Mouse (Mus musculus): ENCODE results near the gene Ostf1. TPM values are rescaled to one million over a fixed set of nuclear protein-coding genes. Genes with fewer than 3 reads are reported as not detected.

Gene Ostf1
- polyA plus RNA-seq, 1 experiment from 2014 or later, result 85.8 TPM

- Histone ChIP-seq H3K4me1 (ENCODE audit: control insufficient read depth in 2 of 2, insufficient read depth in 2 of 2, low read length in 2 of 2) (peaks cover 3 to 13% of the 10 kb centered on the region in 2 experiments; a peak in 3 of 4 replicates), H3K9ac (ENCODE audit: low read length) (no peak overlapping the region), H3K27ac (replicated peaks in 1 of 2; ENCODE audit: control insufficient read depth in 1 of 2, insufficient read depth in 1 of 2, low read depth in 2 of 2, low read length in 2 of 2) (no peak overlapping the region), H3K9me3 (ENCODE audit: control insufficient read depth, low read length) (no peaks in the 10 kb centered on the region), H3K4me2 (ENCODE audit: low read length) (no peak overlapping the region), H3K36me3 (ENCODE audit: control insufficient read depth, insufficient read depth, low read length) (peaks cover 22% of the 10 kb centered on the region), H3K27me3 (ENCODE audit: control insufficient read depth, insufficient read depth, low read length) (no peaks in the 10 kb centered on the region), H3K4me3 (ENCODE audit: control insufficient read depth in 1 of 2, insufficient read depth in 1 of 2, low read depth in 1 of 2, low read length in 2 of 2) (no peak overlapping the region)
- WGBS, result 91% methylated on average over 9 of the region's 9 CpGs
- no peak for ATAC-seq (ENCODE audit: insufficient number of reproducible peaks, insufficient read depth, low FRiP score, low read depth)
Observed at GRCm38 (mm10) chr19:18582226-18582625, 49.4 kb downstream of the Ostf1 start.

DNA sequence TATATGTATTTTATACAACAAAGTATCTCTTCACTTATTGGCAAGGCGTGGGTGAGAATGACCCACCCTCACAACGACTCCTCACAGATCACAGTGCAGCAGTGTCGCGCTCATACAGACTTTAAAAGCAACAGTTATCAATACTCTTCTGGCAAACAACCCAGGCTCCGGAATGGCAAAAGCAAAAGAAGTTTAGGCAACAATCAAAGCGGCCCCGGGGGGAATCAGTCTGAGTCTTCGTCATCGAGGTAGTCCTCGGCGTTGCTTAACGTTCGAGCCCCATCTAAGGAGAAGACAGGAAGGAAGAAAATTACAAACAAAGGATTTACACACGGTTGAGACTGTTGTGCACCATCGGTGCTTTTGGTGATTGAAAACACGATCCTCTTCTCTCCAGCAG, 50.6 kb downstream of the Ostf1 start:
- Histone ChIP-seq H3K27ac (replicated peaks in 1 of 2; ENCODE audit: control insufficient read depth in 1 of 2, insufficient read depth in 1 of 2, low read depth in 2 of 2, low read length in 2 of 2) (no peak overlapping the region), H3K9ac (ENCODE audit: low read length) (no peak overlapping the region), H3K4me3 (ENCODE audit: control insufficient read depth in 1 of 2, insufficient read depth in 1 of 2, low read depth in 1 of 2, low read length in 2 of 2) (no peak overlapping the region), H3K9me3 (ENCODE audit: control insufficient read depth, low read length) (no peaks in the 10 kb centered on the region), H3K4me1 (ENCODE audit: control insufficient read depth in 2 of 2, insufficient read depth in 2 of 2, low read length in 2 of 2) (peaks cover 1 to 6% of the 10 kb centered on the region in 2 experiments; a peak in 1 of 4 replicates), H3K4me2 (ENCODE audit: low read length) (no peak overlapping the region), H3K27me3 (ENCODE audit: control insufficient read depth, insufficient read depth, low read length) (no peaks in the 10 kb centered on the region), H3K36me3 (ENCODE audit: control insufficient read depth, insufficient read depth, low read length) (peaks cover 22% of the 10 kb centered on the region)
- WGBS, result 91% methylated on average over 16 of the region's 16 CpGs
- no peak for ATAC-seq (ENCODE audit: insufficient number of reproducible peaks, insufficient read depth, low FRiP score, low read depth)

GRCm38 (mm10) chr19:18579012-18579358, 52.6 kb downstream of the Ostf1 start:
- no peaks in the 10 kb centered on the region for H3K4me1 ChIP-seq (ENCODE audit: control insufficient read depth in 2 of 2, insufficient read depth in 2 of 2, low read length in 2 of 2)
- H3K36me3 ChIP-seq (ENCODE audit: control insufficient read depth, insufficient read depth, low read length), result peaks cover 10% of the 10 kb centered on the region; the same call in 1 of the 2 replicates
- WGBS, result 92% methylated on average over 1 of the region's 1 CpGs
- H3K9me3 ChIP-seq (ENCODE audit: control insufficient read depth, low read length), result no peaks in the 10 kb centered on the region
- no peak overlapping the region for H3K9ac ChIP-seq (ENCODE audit: low read length)
- no peak overlapping the region for H3K4me3 ChIP-seq (ENCODE audit: control insufficient read depth in 1 of 2, insufficient read depth in 1 of 2, low read depth in 1 of 2, low read length in 2 of 2)
- no peak overlapping the region for H3K27ac ChIP-seq (replicated peaks in 1 of 2; ENCODE audit: control insufficient read depth in 1 of 2, insufficient read depth in 1 of 2, low read depth in 2 of 2, low read length in 2 of 2)
- H3K4me2 ChIP-seq (ENCODE audit: low read length), result no peak overlapping the region
- no peaks in the 10 kb centered on the region for H3K27me3 ChIP-seq (ENCODE audit: control insufficient read depth, insufficient read depth, low read length)
- ATAC-seq (ENCODE audit: insufficient number of reproducible peaks, insufficient read depth, low FRiP score, low read depth), result no peak

- H3K27ac ChIP-seq (replicated peaks in 1 of 2; ENCODE audit: control insufficient read depth in 1 of 2, insufficient read depth in 1 of 2, low read depth in 2 of 2, low read length in 2 of 2), result no peak overlapping the region
- H3K4me3 ChIP-seq (ENCODE audit: control insufficient read depth in 1 of 2, insufficient read depth in 1 of 2, low read depth in 1 of 2, low read length in 2 of 2), result no peak overlapping the region
- H3K4me1 ChIP-seq (ENCODE audit: control insufficient read depth in 2 of 2, insufficient read depth in 2 of 2, low read length in 2 of 2), result no peaks in the 10 kb centered on the region
- no peaks in the 10 kb centered on the region for H3K27me3 ChIP-seq (ENCODE audit: control insufficient read depth, insufficient read depth, low read length)
- 72% methylated on average over 17 of the region's 17 CpGs for WGBS
- no peak overlapping the region for H3K9ac ChIP-seq (ENCODE audit: low read length)
- no peaks in the 10 kb centered on the region for H3K9me3 ChIP-seq (ENCODE audit: control insufficient read depth, low read length)
- H3K36me3 ChIP-seq (ENCODE audit: control insufficient read depth, insufficient read depth, low read length), result peaks cover 10% of the 10 kb centered on the region; the same call in 1 of the 2 replicates
- ATAC-seq (ENCODE audit: insufficient number of reproducible peaks, insufficient read depth, low FRiP score, low read depth), result no peak
- no peak overlapping the region for H3K4me2 ChIP-seq (ENCODE audit: low read length)
Observed at GRCm38 (mm10) chr19:18578216-18579011, 53.2 kb downstream of the Ostf1 start.

DNA sequence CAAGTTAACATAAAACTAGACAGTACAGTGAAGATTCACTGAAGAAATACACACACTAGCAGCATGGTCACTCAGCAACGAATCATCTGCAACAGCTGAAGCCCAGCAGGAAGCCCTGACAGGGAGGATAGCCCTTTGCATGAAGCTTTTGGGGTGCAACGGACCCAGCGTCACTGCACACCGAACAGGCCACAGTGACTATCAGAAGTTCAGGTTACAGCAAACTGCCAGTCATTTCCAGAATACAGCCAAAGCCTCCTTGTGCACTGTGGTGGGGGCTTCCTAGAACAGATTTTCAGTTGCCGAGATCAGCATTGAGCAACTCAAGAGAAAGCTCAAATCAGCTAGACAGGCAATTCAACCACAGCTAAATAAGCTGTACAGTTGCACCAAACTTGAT, 54.3 kb downstream of the Ostf1 start:
- no peak for ATAC-seq (ENCODE audit: insufficient number of reproducible peaks, insufficient read depth, low FRiP score, low read depth)
- Histone ChIP-seq H3K9me3 (ENCODE audit: control insufficient read depth, low read length) (no peaks in the 10 kb centered on the region), H3K4me2 (ENCODE audit: low read length) (no peak overlapping the region), H3K27ac (replicated peaks in 1 of 2; ENCODE audit: control insufficient read depth in 1 of 2, insufficient read depth in 1 of 2, low read depth in 2 of 2, low read length in 2 of 2) (no peak overlapping the region), H3K4me1 (ENCODE audit: control insufficient read depth in 2 of 2, insufficient read depth in 2 of 2, low read length in 2 of 2) (no peaks in the 10 kb centered on the region), H3K36me3 (ENCODE audit: control insufficient read depth, insufficient read depth, low read length) (peaks cover 6% of the 10 kb centered on the region; the same call in 1 of the 2 replicates), H3K4me3 (ENCODE audit: control insufficient read depth in 1 of 2, insufficient read depth in 1 of 2, low read depth in 1 of 2, low read length in 2 of 2) (no peak overlapping the region), H3K27me3 (ENCODE audit: control insufficient read depth, insufficient read depth, low read length) (no peaks in the 10 kb centered on the region), H3K9ac (ENCODE audit: low read length) (no peak overlapping the region)
- WGBS, result 78% methylated on average over 5 of the region's 5 CpGs

DNA sequence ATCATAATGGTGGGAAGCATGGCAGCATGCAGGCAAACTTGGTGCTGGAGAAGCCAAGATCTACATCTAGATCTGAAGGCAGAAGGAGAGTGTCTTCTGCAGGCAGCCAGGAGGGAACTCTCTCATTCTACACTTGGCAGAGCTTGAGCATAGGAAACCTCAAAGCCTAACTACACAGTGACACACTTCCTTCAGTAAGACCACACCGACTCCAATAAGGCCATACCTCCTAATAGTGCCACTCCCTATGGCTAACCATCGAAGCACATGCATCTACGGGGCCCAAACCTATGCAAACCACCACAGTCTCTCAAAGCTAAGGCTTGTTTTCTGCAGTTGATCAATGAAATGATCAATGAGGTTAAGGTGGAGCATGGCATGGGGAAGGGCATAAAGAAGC, 55.7 kb downstream of the Ostf1 start:
- Histone ChIP-seq H3K4me2 (ENCODE audit: low read length) (no peak overlapping the region), H3K27ac (replicated peaks in 1 of 2; ENCODE audit: control insufficient read depth in 1 of 2, insufficient read depth in 1 of 2, low read depth in 2 of 2, low read length in 2 of 2) (no peak overlapping the region), H3K4me1 (ENCODE audit: control insufficient read depth in 2 of 2, insufficient read depth in 2 of 2, low read length in 2 of 2) (no peaks in the 10 kb centered on the region), H3K9ac (ENCODE audit: low read length) (no peak overlapping the region), H3K36me3 (ENCODE audit: control insufficient read depth, insufficient read depth, low read length) (peaks cover 5% of the 10 kb centered on the region; the same call in 1 of the 2 replicates), H3K4me3 (ENCODE audit: control insufficient read depth in 1 of 2, insufficient read depth in 1 of 2, low read depth in 1 of 2, low read length in 2 of 2) (no peak overlapping the region), H3K27me3 (ENCODE audit: control insufficient read depth, insufficient read depth, low read length) (no peaks in the 10 kb centered on the region), H3K9me3 (ENCODE audit: control insufficient read depth, low read length) (no peaks in the 10 kb centered on the region)
- no peak for ATAC-seq (ENCODE audit: insufficient number of reproducible peaks, insufficient read depth, low FRiP score, low read depth)
- 88% methylated on average over 3 of the region's 3 CpGs for WGBS

- Histone ChIP-seq H3K27me3 (ENCODE audit: control insufficient read depth, insufficient read depth, low read length) (no peaks in the 10 kb centered on the region), H3K36me3 (ENCODE audit: control insufficient read depth, insufficient read depth, low read length) (no peaks in the 10 kb centered on the region), H3K4me1 (ENCODE audit: control insufficient read depth in 2 of 2, insufficient read depth in 2 of 2, low read length in 2 of 2) (no peaks in the 10 kb centered on the region), H3K4me3 (ENCODE audit: control insufficient read depth in 1 of 2, insufficient read depth in 1 of 2, low read depth in 1 of 2, low read length in 2 of 2) (no peak overlapping the region), H3K4me2 (ENCODE audit: low read length) (no peak overlapping the region), H3K9me3 (ENCODE audit: control insufficient read depth, low read length) (no peaks in the 10 kb centered on the region), H3K27ac (replicated peaks in 1 of 2; ENCODE audit: control insufficient read depth in 1 of 2, insufficient read depth in 1 of 2, low read depth in 2 of 2, low read length in 2 of 2) (no peak overlapping the region), H3K9ac (ENCODE audit: low read length) (no peak overlapping the region)
- WGBS, result 53% methylated on average over 5 of the region's 5 CpGs
- ATAC-seq (ENCODE audit: insufficient number of reproducible peaks, insufficient read depth, low FRiP score, low read depth), result no peak
Observed at GRCm38 (mm10) chr19:18573907-18574306, 57.7 kb downstream of the Ostf1 start.

DNA sequence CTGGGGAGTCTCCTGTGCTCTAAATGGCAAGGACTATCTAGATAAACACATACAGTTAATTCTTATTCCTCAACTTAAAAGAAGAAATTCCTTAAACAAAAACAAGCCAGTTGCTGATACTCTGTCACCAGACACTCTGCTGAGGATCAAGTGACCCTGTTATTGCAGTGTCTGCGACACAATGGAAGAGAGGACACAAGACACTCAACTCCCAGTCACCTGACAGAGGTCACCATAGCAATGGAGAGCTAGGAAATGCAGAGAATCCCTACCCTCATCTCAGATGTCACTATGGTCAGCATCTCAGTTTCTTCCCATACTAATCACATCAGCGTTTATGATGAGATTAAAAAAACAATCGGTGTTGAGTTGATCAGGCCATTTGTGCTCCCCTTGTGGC, 58.2 kb downstream of the Ostf1 start:
- no peak for ATAC-seq (ENCODE audit: insufficient number of reproducible peaks, insufficient read depth, low FRiP score, low read depth)
- no peaks in the 10 kb centered on the region for H3K27me3 ChIP-seq (ENCODE audit: control insufficient read depth, insufficient read depth, low read length)

More for the DNA sequence above, 58.2 kb downstream of the Ostf1 start:
- no peak overlapping the region for H3K4me3 ChIP-seq (ENCODE audit: control insufficient read depth in 1 of 2, insufficient read depth in 1 of 2, low read depth in 1 of 2, low read length in 2 of 2)
- no peak overlapping the region for H3K4me2 ChIP-seq (ENCODE audit: low read length)
- no peak overlapping the region for H3K9ac ChIP-seq (ENCODE audit: low read length)
- 57% methylated on average over 3 of the region's 3 CpGs for WGBS
- H3K9me3 ChIP-seq (ENCODE audit: control insufficient read depth, low read length), result no peaks in the 10 kb centered on the region
- H3K27ac ChIP-seq (replicated peaks in 1 of 2; ENCODE audit: control insufficient read depth in 1 of 2, insufficient read depth in 1 of 2, low read depth in 2 of 2, low read length in 2 of 2), result no peak overlapping the region
- H3K36me3 ChIP-seq (ENCODE audit: control insufficient read depth, insufficient read depth, low read length), result no peaks in the 10 kb centered on the region
- H3K4me1 ChIP-seq (ENCODE audit: control insufficient read depth in 2 of 2, insufficient read depth in 2 of 2, low read length in 2 of 2), result no peaks in the 10 kb centered on the region
